Mouse (Mus musculus) stomach, embryonic 16.5 days (tissue): Measurements from ENCODE around the gene Anxa6. TPM values are rescaled to one million over a fixed set of nuclear protein-coding genes. Genes with fewer than 3 reads are reported as not detected.
A peak's percentile ranks its signal among the peaks of the same experiment; 100 is the strongest.

ENCODE experiments used
- ATAC-seq: fragments of 200-750 bp; cut with Nextera tagmentation; 2 replicates; pipeline ENCODE4 v1.8.0; 2017; ENCODE audit warnings: moderate number of reproducible peaks, moderate TSS enrichment; ENCODE audit not compliant: insufficient read depth, low FRiP score
- H3K27ac ChIP-seq: fragments of 300-500 bp; sonication (generic); 2 replicates; pipeline ENCODE4 v1.5.1; 2014; ENCODE audit warnings: low read length
- H3K27me3 ChIP-seq: fragments of 300-500 bp; sonication (generic); 2 replicates; pipeline ENCODE4 v1.6.1; 2014; ENCODE audit warnings: low read length, control low read depth, mixed read lengths; ENCODE audit not compliant: control insufficient read depth, insufficient read depth
- H3K36me3 ChIP-seq: fragments of 300-500 bp; sonication (generic); 2 replicates; pipeline ENCODE4 v1.6.1; 2014; ENCODE audit warnings: low read length; ENCODE audit not compliant: control insufficient read depth, insufficient read depth
- H3K4me1 ChIP-seq: fragments of 300-500 bp; sonication (generic); 2 replicates; pipeline ENCODE4 v1.6.1; 2014; ENCODE audit warnings: low read length, control low read depth, mixed read lengths; ENCODE audit not compliant: control insufficient read depth, insufficient read depth
- H3K4me2 ChIP-seq: fragments of 300-500 bp; sonication (generic); 2 replicates; pipeline ENCODE4 v1.6.1; 2014; ENCODE audit warnings: low read depth, low read length, mixed read lengths
- H3K4me3 ChIP-seq: fragments of 300-500 bp; sonication (generic); replicated peaks from 2 replicates; pipeline ENCODE4 v1.5.1; 2014; ENCODE audit warnings: mild to moderate bottlenecking, low read length
- H3K9ac ChIP-seq: fragments of 300-500 bp; sonication (generic); 2 replicates; pipeline ENCODE4 v1.6.1; 2014; ENCODE audit warnings: low read length
- H3K9me3 ChIP-seq: fragments of 300-500 bp; sonication (generic); replicated peaks from 2 replicates; pipeline ENCODE4 v1.6.1; 2016; ENCODE audit warnings: low read length, control low read depth; ENCODE audit not compliant: control insufficient read depth
- WGBS: fragments of 180-500 bp; shearing (Covaris S2); extraction: QIAGEN DNeasy Blood & Tissue Kit; methylation state at CpG from one replicate; pipeline ENCODE4 v1.1.7; 2014; 5-methylcytosine and 5-hydroxymethylcytosine counted together
- polyA plus RNA-seq: library from polyadenylated mRNA; unstranded; fragments of >200 nt; fragmentation: Nextera tagmentation; extraction: Ambion mirVana; gene quantifications from 2 replicates; pipeline ENCODE4 v1.2.1, GENCODE M21; 2015

Anxa6 gene
- polyA plus RNA-seq, 1 experiment from 2014 or later, result 364 TPM

DNA sequence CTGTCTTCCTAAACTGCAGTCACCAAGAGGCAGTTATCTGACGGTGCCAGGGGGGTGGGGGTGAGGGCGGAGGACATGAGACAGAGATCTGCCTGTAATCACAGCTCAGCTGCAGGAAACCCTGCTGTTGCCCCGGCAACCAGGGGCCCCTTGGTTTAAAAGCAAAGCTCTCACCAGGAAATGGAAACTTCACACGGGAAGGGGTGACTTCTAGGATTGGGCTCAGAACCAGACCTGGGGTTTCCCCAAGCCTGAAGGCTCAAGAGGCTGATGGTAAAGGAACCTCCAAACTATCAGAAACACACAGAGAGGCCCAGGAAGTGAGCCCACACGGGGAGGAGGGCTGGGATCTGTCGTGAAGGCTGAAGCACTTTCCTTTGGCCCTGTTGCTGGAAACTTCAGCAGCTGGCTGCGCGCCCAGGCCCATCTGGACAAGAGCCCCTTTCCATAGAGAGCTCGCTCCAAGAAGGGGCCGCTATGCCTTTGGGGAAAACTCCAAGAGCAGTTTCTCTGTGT is 10.1 kb downstream of the Anxa6 start:
- Histone ChIP-seq H3K4me1 (peaks cover 77% of the 10 kb centered on the region), H3K27ac (peak overlapping the region; percentile 96), H3K27me3 (no peaks in the 10 kb centered on the region), H3K4me3 (peak overlapping the region; percentile 19), H3K9me3 (no peaks in the 10 kb centered on the region), H3K4me2 (peak overlapping the region; percentile 46), H3K9ac (peak overlapping the region; percentile 52), H3K36me3 (peaks cover 7% of the 10 kb centered on the region; the same call in 1 of the 2 replicates)
- 3% methylated on average over 10 of the region's 10 CpGs for WGBS
- ATAC-seq, result peak; percentile 81

DNA sequence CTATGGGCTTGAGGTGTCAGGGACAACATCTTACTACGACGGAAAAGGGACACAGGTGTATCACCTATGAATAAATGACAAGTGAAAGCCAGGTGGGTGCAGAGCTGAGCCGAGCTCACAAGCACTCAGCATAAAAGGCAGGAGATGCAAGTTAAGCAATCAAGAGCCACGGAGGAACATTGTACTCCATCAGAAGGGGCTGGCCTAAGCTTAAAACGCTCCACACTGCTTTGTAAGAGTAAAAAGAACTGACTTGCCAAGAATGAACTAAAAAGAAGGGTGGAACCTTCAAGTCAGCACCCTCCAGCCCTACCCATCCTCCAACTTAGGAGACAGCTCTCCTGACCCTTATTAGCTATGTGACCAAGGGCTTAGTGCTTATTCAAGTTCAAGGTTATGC is 10.7 kb downstream of the Anxa6 start:
- WGBS, result 32% methylated on average over 5 of the region's 5 CpGs
- Histone ChIP-seq H3K27me3 (no peaks in the 10 kb centered on the region), H3K9ac (peak overlapping the region; percentile 52), H3K4me2 (peak overlapping the region; percentile 46), H3K4me3 (peak overlapping the region; percentile 19; the same call in 1 of the 2 replicates), H3K9me3 (no peaks in the 10 kb centered on the region), H3K36me3 (peaks cover 7% of the 10 kb centered on the region; the same call in 1 of the 2 replicates), H3K4me1 (peaks cover 76% of the 10 kb centered on the region), H3K27ac (peak overlapping the region; percentile 96)
- ATAC-seq, result peak; percentile 5; the same call in 1 of the 2 replicates

DNA sequence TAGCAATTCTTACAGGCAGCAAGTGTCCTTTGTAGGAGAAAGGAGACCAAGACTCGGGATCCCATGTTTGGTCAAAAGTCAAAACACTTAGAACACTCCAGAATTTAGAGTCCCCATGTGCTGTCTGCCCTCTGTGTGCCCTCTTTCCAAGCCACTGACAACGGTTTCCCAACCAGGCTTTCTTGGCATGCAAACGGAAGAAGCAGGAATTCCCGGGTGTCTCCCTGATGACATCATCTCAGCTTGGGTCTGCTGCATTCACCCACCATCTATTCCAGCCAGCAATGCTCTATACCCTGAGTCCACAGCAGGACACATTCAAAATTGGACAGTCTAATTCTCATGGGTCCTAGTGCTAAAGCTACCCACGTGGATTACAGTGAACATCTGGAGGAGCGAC is 11.4 kb downstream of the Anxa6 start:
- Histone ChIP-seq H3K9ac (peak overlapping the region; percentile 52), H3K36me3 (peaks cover 7% of the 10 kb centered on the region; the same call in 1 of the 2 replicates), H3K27ac (peak overlapping the region; percentile 96), H3K4me1 (peaks cover 70% of the 10 kb centered on the region), H3K4me3 (no peak overlapping the region; the same call in 1 of the 2 replicates), H3K27me3 (no peaks in the 10 kb centered on the region), H3K9me3 (no peaks in the 10 kb centered on the region), H3K4me2 (peak overlapping the region; percentile 46)
- ATAC-seq, result no peak
- 30% methylated on average over 6 of the region's 6 CpGs for WGBS

DNA sequence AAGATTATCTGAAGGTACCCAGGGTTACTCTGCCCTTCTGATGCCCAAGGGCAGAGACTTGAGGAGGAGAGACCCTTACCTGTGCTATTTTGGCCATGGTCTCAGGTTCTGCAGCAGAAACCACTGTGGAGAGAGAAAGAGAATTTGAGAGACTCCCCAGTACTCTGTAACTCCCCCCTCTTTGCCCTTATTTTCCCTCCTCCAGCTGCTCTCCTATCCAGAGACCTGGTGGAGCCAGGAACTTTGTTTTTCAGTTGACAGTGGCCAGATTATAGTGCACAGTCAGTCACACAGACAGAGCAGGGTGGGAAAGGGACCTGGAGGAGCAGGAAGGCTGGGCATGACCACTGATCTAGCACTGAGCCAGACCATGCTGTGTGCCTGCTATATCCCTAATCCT is 11.8 kb downstream of the Anxa6 start:
- Histone ChIP-seq H3K27ac (peak overlapping the region; percentile 96), H3K9me3 (no peaks in the 10 kb centered on the region), H3K27me3 (no peaks in the 10 kb centered on the region), H3K4me1 (peaks cover 66% of the 10 kb centered on the region), H3K9ac (peak overlapping the region; percentile 40; the same call in 1 of the 2 replicates), H3K4me2 (peak overlapping the region; percentile 46; the same call in 1 of the 2 replicates), H3K4me3 (no peak overlapping the region), H3K36me3 (peaks cover 7% of the 10 kb centered on the region; the same call in 1 of the 2 replicates)
- no peak for ATAC-seq

DNA sequence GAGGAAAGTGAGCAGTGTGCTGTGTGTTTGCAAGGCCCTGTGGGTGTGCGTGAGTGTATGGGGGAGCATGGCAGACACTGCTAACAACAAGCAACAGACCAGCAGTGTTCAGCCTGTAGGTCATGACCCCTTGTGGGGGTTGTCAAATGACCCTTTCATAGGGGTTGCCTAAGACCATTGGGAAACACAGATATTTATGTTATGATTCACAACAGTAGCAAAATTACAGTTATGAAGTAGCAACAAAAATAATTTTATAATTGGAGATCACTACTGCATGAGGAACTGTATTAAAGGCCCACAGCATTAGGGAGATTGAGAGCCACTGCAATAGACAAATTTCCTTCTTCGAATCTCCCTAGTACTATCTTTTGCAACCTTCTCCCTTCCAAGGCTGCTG is 13.5 kb downstream of the Anxa6 start:
- no peak overlapping the region for H3K27ac ChIP-seq
- 87% methylated on average over 2 of the region's 2 CpGs for WGBS
- peaks cover 49% of the 10 kb centered on the region for H3K4me1 ChIP-seq
- peaks cover 7% of the 10 kb centered on the region; the same call in 1 of the 2 replicates for H3K36me3 ChIP-seq
- H3K9ac ChIP-seq, result no peak overlapping the region
- H3K9me3 ChIP-seq, result no peaks in the 10 kb centered on the region
- H3K4me2 ChIP-seq, result no peak overlapping the region
- no peak overlapping the region for H3K4me3 ChIP-seq
- H3K27me3 ChIP-seq, result no peaks in the 10 kb centered on the region
- ATAC-seq, result no peak

DNA sequence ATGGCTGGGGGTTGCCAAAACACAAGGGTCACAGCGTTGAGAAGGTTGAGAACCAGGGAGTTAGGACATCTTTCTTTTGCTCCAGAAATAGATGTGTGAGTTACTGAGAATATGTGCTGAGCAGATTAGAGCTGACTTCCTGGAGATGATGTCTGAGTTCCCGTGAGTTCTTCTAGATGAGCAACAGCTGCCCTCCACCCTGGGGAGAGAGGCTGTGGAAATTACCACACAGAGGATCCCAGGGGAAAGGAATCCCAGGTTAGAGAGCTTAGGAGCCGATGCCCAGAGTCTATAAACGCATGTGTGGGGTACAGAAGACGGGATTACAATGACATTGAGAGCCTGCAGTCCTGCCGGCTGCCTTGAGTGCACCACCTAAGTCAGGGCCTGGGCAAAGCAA is 15.2 kb downstream of the Anxa6 start:
- Histone ChIP-seq H3K4me1 (peaks cover 34% of the 10 kb centered on the region), H3K27ac (no peak overlapping the region), H3K36me3 (peaks cover 17% of the 10 kb centered on the region; the same call in 1 of the 2 replicates)

DNA sequence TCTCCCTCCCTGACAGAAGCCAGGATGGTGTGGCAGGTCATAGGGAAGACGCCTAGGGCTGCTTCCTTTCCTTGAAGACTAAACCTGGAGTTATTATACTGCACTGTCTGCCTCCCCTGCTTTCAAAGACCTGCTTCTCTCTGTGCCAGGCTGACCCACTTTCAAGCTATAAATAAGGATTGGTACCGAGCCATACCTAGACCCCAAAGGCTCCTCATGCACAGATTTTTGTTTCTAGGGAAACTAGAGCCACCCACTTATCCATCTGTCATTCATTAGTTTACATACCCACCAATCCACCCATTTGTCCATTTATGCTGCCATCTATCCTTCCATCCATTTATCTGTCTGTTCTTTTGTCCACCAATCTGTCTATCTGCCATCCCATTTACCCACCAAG is 16.0 kb downstream of the Anxa6 start:
- Histone ChIP-seq H3K9ac (no peak overlapping the region), H3K4me2 (no peak overlapping the region), H3K36me3 (peaks cover 17% of the 10 kb centered on the region; the same call in 1 of the 2 replicates), H3K27ac (no peak overlapping the region), H3K9me3 (no peaks in the 10 kb centered on the region), H3K4me3 (no peak overlapping the region), H3K4me1 (peaks cover 26% of the 10 kb centered on the region), H3K27me3 (no peaks in the 10 kb centered on the region)
- ATAC-seq, result no peak
- WGBS, result 83% methylated on average over 2 of the region's 2 CpGs

More for the DNA sequence above, 15.2 kb downstream of the Anxa6 start:
- 61% methylated on average over 6 of the region's 6 CpGs for WGBS
- no peaks in the 10 kb centered on the region for H3K9me3 ChIP-seq
- H3K4me3 ChIP-seq, result no peak overlapping the region
- ATAC-seq, result no peak
- no peak overlapping the region for H3K9ac ChIP-seq
- no peaks in the 10 kb centered on the region for H3K27me3 ChIP-seq
- H3K4me2 ChIP-seq, result no peak overlapping the region

DNA sequence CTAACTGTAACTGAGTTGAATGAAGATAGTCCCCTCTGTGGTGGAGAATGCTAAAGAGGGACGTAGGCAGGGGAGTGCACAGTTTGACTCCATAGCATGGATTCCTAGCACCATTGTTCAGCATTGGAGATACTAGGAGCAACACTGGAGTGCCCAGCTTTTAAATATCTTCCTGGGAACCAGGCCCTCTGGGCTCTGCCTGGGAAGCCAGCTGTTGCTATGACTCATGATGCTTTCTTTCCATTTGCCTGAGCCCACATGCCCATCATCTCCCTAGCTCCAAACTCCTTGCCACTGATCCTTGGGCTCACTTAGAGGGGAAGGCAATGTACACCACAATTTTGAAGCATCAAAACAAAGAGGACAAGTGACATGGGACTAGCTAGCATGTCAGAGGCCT is 16.5 kb downstream of the Anxa6 start:
- 87% methylated on average over 1 of the region's 1 CpGs for WGBS
- Histone ChIP-seq H3K9me3 (no peaks in the 10 kb centered on the region), H3K36me3 (peaks cover 17% of the 10 kb centered on the region; the same call in 1 of the 2 replicates), H3K4me2 (no peak overlapping the region), H3K27ac (no peak overlapping the region), H3K4me3 (no peak overlapping the region), H3K9ac (no peak overlapping the region), H3K4me1 (peaks cover 21% of the 10 kb centered on the region), H3K27me3 (no peaks in the 10 kb centered on the region)
- no peak for ATAC-seq

DNA sequence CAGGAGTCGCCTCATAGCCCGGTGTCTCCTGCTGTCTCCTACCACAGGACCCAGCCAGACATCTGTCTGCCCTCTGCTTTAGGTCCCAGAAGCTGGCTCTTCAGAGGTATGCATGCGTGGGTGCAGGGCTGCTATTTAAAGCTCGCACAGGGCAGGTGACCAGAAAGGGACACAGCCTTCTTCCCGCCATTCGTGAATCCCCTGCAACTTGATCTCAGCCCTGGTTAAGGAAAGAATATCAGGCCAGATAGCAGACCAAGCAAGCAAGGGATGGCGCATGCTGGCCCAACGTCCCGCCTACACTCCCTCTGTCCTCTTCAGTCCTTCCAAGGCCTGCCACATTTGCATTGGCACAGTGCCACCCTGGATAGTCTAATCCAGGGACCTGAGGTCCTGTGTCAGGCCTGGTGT is 17.4 kb downstream of the Anxa6 start:
- WGBS, result 68% methylated on average over 9 of the region's 9 CpGs
- H3K9ac ChIP-seq, result no peak overlapping the region
- H3K4me2 ChIP-seq, result no peak overlapping the region
- H3K4me1 ChIP-seq, result peaks cover 12% of the 10 kb centered on the region; the same call in 1 of the 2 replicates
- no peak overlapping the region for H3K4me3 ChIP-seq
- H3K9me3 ChIP-seq, result no peaks in the 10 kb centered on the region
- H3K27me3 ChIP-seq, result no peaks in the 10 kb centered on the region
- H3K36me3 ChIP-seq, result peaks cover 19% of the 10 kb centered on the region
- ATAC-seq, result peak; percentile 30; the same call in 1 of the 2 replicates
- H3K27ac ChIP-seq, result no peak overlapping the region
